Mouse (Mus musculus) embryonic facial prominence, embryonic 11.5 days (tissue): ENCODE measurements around the gene Gm4787. TPM values are rescaled to one million over a fixed set of nuclear protein-coding genes. Genes with fewer than 3 reads are reported as not detected.
A peak's percentile ranks its signal among the peaks of the same experiment; 100 is the strongest.
"Not testable (repeated sequence)": the region's sequence is repeated elsewhere in the genome, so short reads cannot be mapped to it uniquely, and the experiment has no call there.

ENCODE experiments used
- ATAC-seq: fragments of 200-750 bp; cut with Nextera tagmentation; replicated peaks from 2 replicates; pipeline ENCODE4 v1.8.0; 2017; ENCODE audit warnings: low read depth; ENCODE audit not compliant: insufficient number of reproducible peaks, low FRiP score, low TSS enrichment
- DNase-seq: peaks from one replicate; pipeline ENCODE4 v3.0.0-alpha.2; 2015; ENCODE audit warnings: low spot score
- H3K27ac ChIP-seq: fragments of 300-500 bp; sonication (generic); replicated peaks from 2 replicates; pipeline ENCODE4 v1.5.1; 2014; ENCODE audit warnings: mild to moderate bottlenecking, low read depth, low read length, control low read depth
- H3K27me3 ChIP-seq: fragments of 300-500 bp; sonication (generic); 2 replicates; pipeline ENCODE4 v1.6.1; 2014; ENCODE audit warnings: mild to moderate bottlenecking, low read length, moderate library complexity, mixed read lengths; ENCODE audit not compliant: control insufficient read depth, insufficient read depth
- H3K36me3 ChIP-seq: fragments of 300-500 bp; sonication (generic); replicated peaks from 2 replicates; pipeline ENCODE4 v1.6.1; 2014; ENCODE audit warnings: low read depth, mild to moderate bottlenecking, low read length, moderate library complexity, mixed read lengths; ENCODE audit not compliant: control insufficient read depth, insufficient read depth
- H3K4me1 ChIP-seq: fragments of 300-500 bp; sonication (generic); 2 replicates; pipeline ENCODE4 v1.6.1; 2014; ENCODE audit warnings: low read length, mixed read lengths; ENCODE audit not compliant: control insufficient read depth, insufficient read depth
- H3K4me2 ChIP-seq: fragments of 300-500 bp; sonication (generic); 2 replicates; pipeline ENCODE4 v1.6.1; 2014; ENCODE audit warnings: low read depth, mild to moderate bottlenecking, control low read depth, low read length, moderate library complexity
- H3K4me3 ChIP-seq: fragments of 300-500 bp; sonication (generic); 2 replicates; pipeline ENCODE4 v1.5.1; 2014; ENCODE audit warnings: low read depth, low read length, control low read depth
- H3K9ac ChIP-seq: fragments of 300-500 bp; sonication (generic); replicated peaks from 2 replicates; pipeline ENCODE4 v1.6.1; 2014; ENCODE audit warnings: mild to moderate bottlenecking, control low read depth, low read length
- H3K9me3 ChIP-seq: fragments of 300-500 bp; sonication (generic); replicated peaks from 2 replicates; pipeline ENCODE4 v1.6.1; 2016; ENCODE audit warnings: mild to moderate bottlenecking, low read length, inconsistent platforms, mixed read lengths; ENCODE audit not compliant: control insufficient read depth
- WGBS: fragments of 180-500 bp; shearing (Covaris S2); extraction: QIAGEN DNeasy Blood & Tissue Kit; methylation state at CpG from one replicate; pipeline ENCODE4 v1.1.7; 2014; 5-methylcytosine and 5-hydroxymethylcytosine counted together
- polyA plus RNA-seq: library from polyadenylated mRNA; unstranded; fragments of >200 nt; fragmentation: Nextera tagmentation; extraction: Ambion mirVana; gene quantifications from 2 replicates; pipeline ENCODE4 v1.2.1, GENCODE M21; 2014

Gm4787 gene
- 0.24 and 0.26 TPM in 2 replicates for polyA plus RNA-seq

DNA sequence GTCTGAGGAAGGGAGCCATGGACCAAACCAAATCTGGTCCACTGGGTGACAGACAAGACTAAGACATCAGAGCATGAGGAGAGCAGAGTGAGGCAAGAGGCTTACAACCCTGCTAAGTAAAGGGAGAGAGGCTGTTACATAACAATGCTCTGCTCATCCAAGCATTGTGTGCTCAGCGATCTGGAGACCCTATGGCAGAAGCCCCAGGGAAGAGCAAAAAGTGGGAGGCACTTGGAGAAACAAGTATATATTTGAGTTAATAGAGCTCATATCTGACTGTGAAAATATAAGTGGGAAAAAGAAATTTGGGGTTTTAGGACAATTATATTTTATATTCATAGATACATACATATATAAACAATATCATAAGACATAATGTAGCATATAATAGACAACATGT lies at the start of gene Gm4787:
Gene Gm4787 (minus strand): TSS at position 101 of the 400 bp plus-strand sequence.
- H3K9me3 ChIP-seq, ATAC-seq, H3K4me3 ChIP-seq, DNase-seq, H3K9ac ChIP-seq, H3K4me1 ChIP-seq, H3K36me3 ChIP-seq, H3K27me3 ChIP-seq, H3K4me2 ChIP-seq, H3K27ac ChIP-seq: not testable (repeated sequence)
- WGBS = 82% methylated on average over 1 of the region's 1 CpGs

DNA sequence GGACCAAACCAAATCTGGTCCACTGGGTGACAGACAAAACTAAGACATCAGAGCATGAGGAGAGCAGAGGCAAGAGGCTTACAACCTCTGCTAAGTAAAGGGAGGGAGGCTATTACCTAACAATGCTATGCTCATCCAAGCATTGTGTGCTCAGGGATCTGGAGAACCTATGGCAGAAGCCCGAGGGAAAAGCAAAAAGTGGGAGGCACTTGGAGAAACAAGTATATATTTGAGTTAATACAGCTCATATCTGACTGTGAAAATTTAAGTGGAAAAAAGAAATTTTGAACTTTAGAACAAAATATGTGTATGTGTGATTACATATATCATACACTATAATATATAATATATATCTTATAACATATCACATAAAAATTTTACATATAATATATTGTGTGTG lies 42.6 kb upstream of the Gm4787 start, which contains the start of gene Adam4:
Gene Adam4 (minus strand): TSS at position 101 of the 400 bp plus-strand sequence.
- Histone ChIP-seq H3K4me3 (no peak within 1 kb of the TSS), H3K9ac (no peak within 1 kb of the TSS), H3K36me3 (no peaks in the 10 kb centered on the region), H3K4me1 (no peaks in the 10 kb centered on the region), H3K9me3 (no peaks in the 10 kb centered on the region), H3K27ac (no peak within 1 kb of the TSS), H3K4me2 (no peak within 1 kb of the TSS), H3K27me3 (no peaks in the 10 kb centered on the region)
- ATAC-seq (no peak), DNase-seq (no peak)
- 85% methylated on average over 1 of the region's 1 CpGs for WGBS

DNA sequence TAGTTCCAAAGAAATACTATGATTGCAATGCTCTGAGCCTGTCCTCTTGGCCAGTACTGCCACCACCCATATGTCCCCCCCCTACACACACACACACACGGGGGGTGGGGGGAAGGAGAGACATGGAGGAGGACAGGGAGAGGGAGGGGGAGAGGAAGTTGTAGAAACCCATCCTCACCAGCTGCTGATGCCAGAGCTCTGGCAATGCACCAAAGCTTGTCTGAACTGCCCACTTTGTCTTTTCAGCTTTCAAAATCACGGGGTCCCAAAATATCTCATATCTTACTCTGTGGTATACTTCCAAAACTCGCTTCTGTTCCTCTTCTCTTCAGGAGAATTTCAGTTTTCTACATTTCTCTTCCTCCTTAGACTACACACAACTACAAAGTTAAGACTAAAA lies 33.9 kb upstream of the Gm4787 start:
- Histone ChIP-seq H3K27me3 (no peaks in the 10 kb centered on the region), H3K4me3 (no peak overlapping the region), H3K9ac (no peak overlapping the region), H3K4me2 (no peak overlapping the region), H3K9me3 (no peaks in the 10 kb centered on the region), H3K4me1 (no peaks in the 10 kb centered on the region), H3K36me3 (no peaks in the 10 kb centered on the region), H3K27ac (no peak overlapping the region)
- WGBS = 84% methylated on average over 3 of the region's 3 CpGs
- DNase-seq (no peak), ATAC-seq (no peak)

DNA sequence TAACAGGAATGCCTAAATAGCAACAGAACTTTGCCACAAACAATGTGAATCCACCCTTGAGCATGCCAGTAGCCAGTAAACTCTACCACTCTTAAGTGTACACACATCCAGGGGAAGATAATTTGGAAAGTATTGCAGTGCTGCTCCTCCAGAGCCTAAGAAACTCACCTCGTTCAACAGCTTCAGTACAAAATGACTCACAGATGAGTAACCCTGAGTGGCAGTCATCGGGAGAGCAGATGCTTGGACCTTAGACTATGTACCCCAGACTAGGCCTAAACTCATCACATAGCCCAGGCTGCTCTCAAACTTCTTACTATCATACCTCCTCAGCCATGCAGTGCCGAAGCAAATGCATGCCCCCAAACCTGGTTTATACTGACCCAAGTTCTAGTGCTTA lies 29.7 kb upstream of the Gm4787 start:
- H3K4me1 ChIP-seq = no peaks in the 10 kb centered on the region
- H3K9me3 ChIP-seq = no peaks in the 10 kb centered on the region
- no peaks in the 10 kb centered on the region for H3K36me3 ChIP-seq
- no peak for DNase-seq
- no peak overlapping the region for H3K4me3 ChIP-seq
- 80% methylated on average over 3 of the region's 3 CpGs for whole genome bisulfite sequencing
- no peak overlapping the region for H3K27ac ChIP-seq
- H3K4me2 ChIP-seq = no peak overlapping the region
- no peaks in the 10 kb centered on the region for H3K27me3 ChIP-seq
- no peak overlapping the region for H3K9ac ChIP-seq
- no peak for ATAC-seq

DNA sequence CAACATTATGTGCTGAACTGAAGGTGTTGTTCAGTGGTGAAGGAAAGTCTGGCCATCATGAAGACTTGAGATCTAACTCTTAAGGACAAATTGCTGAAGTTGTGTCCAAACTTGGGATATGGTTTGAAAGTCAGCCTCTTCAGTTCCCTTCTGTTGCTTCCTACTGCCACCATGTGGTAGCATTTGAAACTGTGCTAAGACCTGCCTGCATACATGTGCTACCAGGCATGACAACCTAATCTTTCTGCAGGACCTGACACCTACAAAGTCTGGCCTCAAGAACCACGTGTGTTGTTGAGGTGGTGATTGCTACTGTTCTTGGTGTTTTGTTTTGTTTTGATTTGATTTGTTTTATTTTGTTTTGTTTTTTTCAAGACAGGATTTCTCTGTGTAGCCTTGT lies 22.9 kb upstream of the Gm4787 start:
- Histone ChIP-seq H3K27me3 (no peaks in the 10 kb centered on the region), H3K4me1 (no peaks in the 10 kb centered on the region), H3K4me2 (no peak overlapping the region), H3K27ac (no peak overlapping the region), H3K36me3 (no peaks in the 10 kb centered on the region), H3K4me3 (no peak overlapping the region), H3K9ac (no peak overlapping the region), H3K9me3 (no peaks in the 10 kb centered on the region)
- 32% methylated on average over 1 of the region's 1 CpGs for WGBS
- DNase-seq = peak; percentile 71
- ATAC-seq = no peak

DNA sequence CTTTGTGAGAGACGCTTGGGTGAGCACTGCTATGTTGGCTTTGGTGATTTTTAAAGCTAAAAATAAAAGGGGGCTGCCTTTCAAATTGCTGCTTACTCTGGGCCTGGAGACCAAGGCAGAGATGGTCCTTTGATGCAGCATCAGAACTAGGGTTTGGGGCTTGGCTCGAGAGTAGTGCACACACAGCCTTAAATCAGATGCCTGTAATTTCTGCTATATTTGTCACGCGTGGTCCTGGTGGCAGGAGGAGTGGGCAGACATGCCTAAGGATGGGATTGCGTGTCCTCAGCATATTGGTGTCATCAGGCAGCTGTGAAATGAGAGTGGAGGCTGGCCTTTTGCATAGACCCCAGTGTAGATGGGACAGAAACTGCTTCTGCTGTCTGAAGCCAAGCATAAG lies 45.4 kb downstream of the Gm4787 start:
- WGBS = 76% methylated on average over 5 of the region's 5 CpGs
- ATAC-seq = no peak
- Histone ChIP-seq H3K4me2 (no peak overlapping the region), H3K4me1 (no peaks in the 10 kb centered on the region), H3K9me3 (no peaks in the 10 kb centered on the region), H3K27me3 (peaks cover 6% of the 10 kb centered on the region; the same call in 1 of the 2 replicates), H3K27ac (no peak overlapping the region), H3K36me3 (no peaks in the 10 kb centered on the region), H3K4me3 (no peak overlapping the region), H3K9ac (no peak overlapping the region)
- no peak for DNase-seq

DNA sequence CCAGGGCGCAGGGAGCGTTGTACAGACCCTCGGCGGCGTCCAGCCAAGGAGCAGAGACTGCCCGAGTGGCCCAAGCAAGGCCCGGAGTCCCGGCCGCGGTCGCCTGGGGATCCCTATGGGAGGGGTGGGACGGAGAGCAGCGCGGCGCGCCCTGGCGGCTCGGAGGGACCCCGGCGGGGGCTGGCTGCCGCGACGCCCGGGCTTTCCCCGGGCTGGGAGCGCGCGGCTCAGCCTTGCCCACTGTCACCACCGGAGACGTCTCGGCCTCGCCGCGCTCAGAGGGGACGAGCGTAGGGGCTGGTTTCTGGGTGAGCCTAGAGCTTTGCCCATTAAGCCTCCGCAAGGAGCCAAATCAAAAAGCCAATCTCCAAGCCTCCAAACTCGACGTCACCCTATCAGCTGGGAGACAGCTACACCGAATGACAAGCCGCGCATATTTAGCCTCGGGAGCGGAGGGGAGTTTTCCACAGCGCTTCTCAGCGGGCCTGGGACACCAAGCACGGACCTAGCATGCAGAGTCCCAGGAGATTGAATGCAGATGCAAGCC lies 46.3 kb downstream of the Gm4787 start, which contains the start of gene Slc8a3:
Gene Slc8a3 (minus strand): TSS at position 306 of the 547 bp plus-strand sequence.
- Histone ChIP-seq H3K27me3 (peaks cover 6% of the 10 kb centered on the region; the same call in 1 of the 2 replicates), H3K9me3 (no peaks in the 10 kb centered on the region), H3K4me2 (peak within 1 kb of the TSS; percentile 97), H3K9ac (peak within 1 kb of the TSS; percentile 62), H3K4me1 (no peaks in the 10 kb centered on the region), H3K36me3 (no peaks in the 10 kb centered on the region), H3K27ac (no peak within 1 kb of the TSS), H3K4me3 (peak within 1 kb of the TSS; percentile 55)
- under 1% methylated on average over 43 of the region's 47 CpGs for WGBS
- peak; percentile 54 for ATAC-seq
- peak; percentile 47 for DNase-seq

DNA sequence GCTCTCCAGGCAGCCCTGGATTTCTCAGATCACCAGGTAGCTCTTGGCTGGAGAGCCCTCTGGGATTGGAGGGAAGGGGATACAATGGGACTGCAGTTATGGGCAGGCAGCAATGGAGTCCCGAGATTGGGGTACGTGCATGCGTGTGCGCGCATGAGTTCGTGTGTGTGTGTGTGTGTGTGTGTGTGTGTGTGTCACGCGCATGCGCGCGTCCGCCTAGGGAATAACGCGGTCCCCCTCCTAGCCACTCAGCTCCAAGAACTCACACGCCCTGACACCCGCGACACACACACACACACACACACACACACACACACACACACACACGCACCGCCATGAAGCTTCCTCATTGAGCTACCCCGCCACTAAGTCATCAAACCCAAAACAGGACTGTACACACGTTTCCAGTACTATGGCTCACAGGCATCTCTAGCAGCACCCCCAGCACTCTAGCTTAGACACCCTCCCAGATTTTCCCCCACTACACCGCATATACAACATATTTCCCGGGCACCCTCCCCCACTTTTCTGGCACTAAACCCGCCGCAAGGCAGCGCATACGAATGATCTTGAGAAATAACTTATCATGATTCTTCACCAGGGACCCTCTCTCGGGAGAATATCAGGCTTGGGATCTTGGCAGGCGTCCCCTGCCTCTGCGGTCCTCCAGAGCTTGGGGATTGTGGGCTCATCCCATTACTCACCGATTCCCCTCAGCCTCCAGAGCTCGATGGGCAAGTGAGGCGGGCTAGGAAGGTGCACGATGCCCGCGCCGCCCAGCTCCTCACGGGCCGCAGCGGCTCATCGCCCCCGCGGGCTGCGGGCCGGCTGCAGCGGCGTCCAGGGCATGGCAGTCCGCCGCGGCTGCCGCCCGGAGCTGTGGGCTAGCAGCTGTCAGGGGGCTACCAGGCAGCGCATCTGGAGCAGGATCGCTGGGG lies 47.1 kb downstream of the Gm4787 start:
- Histone ChIP-seq H3K4me1 (no peaks in the 10 kb centered on the region), H3K9ac (peak overlapping the region; percentile 62), H3K27ac (no peak overlapping the region), H3K27me3 (peaks cover 6% of the 10 kb centered on the region; the same call in 1 of the 2 replicates), H3K36me3 (no peaks in the 10 kb centered on the region), H3K9me3 (no peaks in the 10 kb centered on the region), H3K4me3 (peak overlapping the region; percentile 55), H3K4me2 (peak overlapping the region; percentile 97)
- under 1% methylated on average over 49 of the region's 54 CpGs for WGBS
- peak; percentile 74 for DNase-seq
- peak; percentile 77 for ATAC-seq
